Mouse (Mus musculus) left cerebral cortex, adult 2 months (tissue): ENCODE results near the gene Satb2. TPM values are rescaled to one million over a fixed set of nuclear protein-coding genes. Genes with fewer than 3 reads are reported as not detected.

Experiments used
- DNase-seq, 2 experiments: peaks; one replicate each; pipeline ENCODE4 v3.0.0; 2021 to 2022; ENCODE audit warnings: low spot score in 2 of 2, mixed read lengths in 1 of 2; ENCODE audit errors: extremely low spot score in 1 of 2
- H3K27ac ChIP-seq: fragments of 200-600 bp; 2 replicates; pipeline ENCODE4 v1.8.1; 2022
- H3K4me3 ChIP-seq: fragments of 200-600 bp; 2 replicates; pipeline ENCODE4 v1.8.1; 2022
- CTCF ChIP-seq: fragments of 200-600 bp; IDR thresholded peaks from 2 replicates; pipeline ENCODE4 v1.8.1; 2022; ENCODE audit warnings: antibody characterized with exemption, mild to moderate bottlenecking, moderate library complexity
- intact Hi-C: fragments of 180-260 bp; cut with DNase I; formaldehyde crosslinking; loops from one replicate; pipeline ENCODE4 v1.15.1; 2025
- total RNA-seq, 2 experiments: library from RNA; stranded (reverse); gene quantifications; 2 replicates each; pipeline ENCODE4 v1.2.3; 2021

The Satb2 gene
- total RNA-seq, 2 experiments from 2014 or later, result 80.2 to 91.0 TPM

DNA sequence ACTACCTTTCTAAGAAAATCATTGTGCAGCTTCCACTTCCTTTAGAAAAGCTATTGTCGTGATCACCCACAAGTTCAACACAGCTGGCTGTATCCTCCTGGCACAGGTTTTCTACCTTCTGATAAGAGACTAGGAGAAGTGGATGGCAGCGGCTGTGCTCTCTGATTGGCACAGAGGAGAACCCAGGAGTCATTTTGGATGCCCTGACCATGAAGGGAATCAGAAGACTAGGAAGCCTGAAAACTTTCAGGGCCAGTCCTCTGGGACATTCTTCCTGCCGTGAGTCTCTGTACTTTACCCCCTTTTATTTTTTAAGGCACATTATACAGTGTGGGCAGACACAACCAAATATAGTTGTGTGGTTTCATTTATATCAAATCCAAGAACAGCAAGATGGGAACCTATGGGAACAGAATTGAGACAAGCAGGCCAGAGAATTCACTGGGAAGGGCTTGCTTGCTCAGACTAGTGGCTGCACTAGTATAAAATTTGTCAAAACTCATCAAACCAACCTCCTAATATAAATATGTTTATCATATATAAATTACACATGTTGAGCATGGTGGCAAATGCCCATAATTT, 77.7 kb downstream of the Satb2 start:
- H3K4me3 ChIP-seq, result no peak overlapping the region
- peak overlapping the region; percentile 82 for H3K27ac ChIP-seq
- no peak for DNase-seq
- intact Hi-C loops, result no loop called here
- no peak for TF ChIP-seq CTCF

DNA sequence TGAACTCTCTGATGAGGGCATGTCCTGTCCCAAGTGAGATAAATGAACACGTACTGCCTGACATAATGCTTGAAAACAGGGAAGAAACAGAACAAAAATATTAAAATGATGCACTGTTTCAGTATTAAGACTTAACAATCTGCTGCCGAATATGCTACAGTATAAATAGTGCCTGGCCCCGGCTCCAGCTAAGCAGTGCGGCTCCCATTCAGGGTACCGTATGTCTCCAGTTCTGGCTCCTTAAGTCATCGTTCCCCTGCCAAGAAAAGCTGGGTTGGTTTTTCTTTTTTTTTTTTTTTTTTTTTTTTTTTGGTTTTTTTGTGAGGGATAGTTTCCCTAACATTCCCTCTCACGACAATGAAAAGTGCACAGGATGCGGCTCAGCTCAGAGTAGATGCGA, 78.3 kb downstream of the Satb2 start:
- H3K4me3 ChIP-seq, result no peak overlapping the region
- intact Hi-C loops, result no loop called here
- no peak for TF ChIP-seq CTCF
- peak overlapping the region; percentile 82 for H3K27ac ChIP-seq
- DNase-seq, result no peak

DNA sequence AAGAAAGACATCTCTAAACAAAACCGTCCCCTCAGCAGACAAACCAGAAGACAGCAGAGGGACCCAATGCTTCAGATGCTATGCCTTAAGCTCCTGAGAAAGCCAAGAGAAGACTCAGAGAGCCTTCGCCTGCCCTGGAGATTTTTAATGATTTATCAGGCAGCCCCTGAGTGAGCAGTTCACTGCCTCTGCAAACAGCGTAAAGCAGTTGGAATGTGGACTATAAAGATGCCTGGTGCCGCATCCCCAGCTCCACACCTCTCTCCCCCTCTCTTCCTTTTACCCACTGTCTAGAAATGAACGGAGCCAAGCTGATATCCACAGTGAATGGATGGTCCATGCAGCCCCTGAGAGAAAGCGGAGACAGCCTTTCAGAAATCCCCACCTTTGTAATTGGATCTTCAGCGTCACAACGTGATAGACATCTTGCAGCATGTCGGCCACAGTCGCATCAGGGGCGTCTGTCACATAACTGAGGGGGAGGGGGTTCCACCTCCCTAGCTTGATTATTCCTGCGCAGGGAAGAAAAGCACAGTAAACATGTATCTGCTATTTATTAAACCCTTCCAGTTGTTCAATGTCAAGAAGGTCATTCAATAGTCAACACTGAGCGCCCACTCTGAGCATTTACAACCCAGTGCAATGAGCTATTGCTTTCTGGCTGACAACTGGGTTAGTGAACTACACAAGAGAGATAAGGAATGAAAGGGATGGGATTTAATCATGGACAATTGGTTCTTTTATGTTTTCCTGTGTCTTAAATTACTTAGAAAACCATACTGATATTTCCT, 79.6 kb downstream of the Satb2 start:
- DNase-seq, result no peak
- Histone ChIP-seq H3K27ac (peak overlapping the region; percentile 82), H3K4me3 (no peak overlapping the region)
- intact Hi-C loops, result no loop called here
- no peak for TF ChIP-seq CTCF

DNA sequence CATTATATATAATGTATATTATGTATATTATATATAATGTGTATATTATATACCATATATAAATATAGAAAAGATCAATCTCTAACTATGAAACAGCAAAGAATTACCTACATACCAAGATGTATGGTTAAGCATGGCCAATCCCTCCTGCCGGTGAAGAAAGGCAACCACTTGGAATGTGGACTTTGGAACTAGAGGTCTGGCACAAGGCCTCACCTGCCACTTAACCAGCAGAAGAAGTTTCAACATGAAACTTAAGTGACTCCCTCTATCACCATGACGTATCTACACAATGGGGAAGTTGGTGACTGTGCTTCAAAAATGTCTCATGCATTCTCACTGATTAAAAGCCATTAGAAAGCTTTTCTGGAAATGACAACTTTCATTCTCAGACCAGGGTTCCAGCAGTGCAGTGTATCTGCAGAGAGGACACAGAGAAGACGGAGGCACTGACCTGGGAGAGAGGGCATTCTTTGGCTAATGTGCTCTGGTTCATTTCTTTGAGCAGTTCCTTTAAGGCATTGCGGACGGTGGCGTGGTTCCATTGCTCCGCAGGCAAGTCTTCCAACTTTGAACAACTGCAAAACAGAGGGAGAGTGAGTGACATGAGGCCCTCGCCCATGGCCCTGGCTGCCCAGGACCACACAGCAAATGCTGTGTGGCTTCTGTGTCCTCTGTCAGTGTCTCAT, 80.8 kb downstream of the Satb2 start:
- no peak for DNase-seq
- intact Hi-C loops, result no loop called here
- Histone ChIP-seq H3K27ac (no peak overlapping the region; the same call in 1 of the 2 replicates), H3K4me3 (no peak overlapping the region)
- TF ChIP-seq CTCF, result no peak

DNA sequence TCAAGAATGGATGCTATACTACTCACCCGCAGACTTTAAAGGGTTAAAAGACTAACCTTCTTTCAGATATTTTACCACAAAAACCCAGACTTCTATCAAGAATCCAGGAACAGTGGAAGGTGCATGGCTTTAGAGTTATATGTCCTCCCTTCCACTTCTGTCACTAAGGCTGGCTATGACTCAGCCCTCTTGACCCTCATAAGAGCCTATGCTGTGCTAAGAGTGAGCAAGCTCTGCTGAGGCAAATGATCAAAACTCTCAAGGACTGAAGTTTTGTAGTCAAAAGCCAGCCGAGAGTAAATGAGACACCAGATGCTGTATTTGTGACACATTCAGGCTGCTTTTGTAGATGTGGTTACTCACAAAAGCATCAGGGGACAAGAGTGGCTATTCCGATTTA, 81.8 kb downstream of the Satb2 start:
- intact Hi-C loops, result no loop called here
- H3K4me3 ChIP-seq, result no peak overlapping the region
- no peak for TF ChIP-seq CTCF
- no peak for DNase-seq
- peak overlapping the region; percentile 53; the same call in 1 of the 2 replicates for H3K27ac ChIP-seq

DNA sequence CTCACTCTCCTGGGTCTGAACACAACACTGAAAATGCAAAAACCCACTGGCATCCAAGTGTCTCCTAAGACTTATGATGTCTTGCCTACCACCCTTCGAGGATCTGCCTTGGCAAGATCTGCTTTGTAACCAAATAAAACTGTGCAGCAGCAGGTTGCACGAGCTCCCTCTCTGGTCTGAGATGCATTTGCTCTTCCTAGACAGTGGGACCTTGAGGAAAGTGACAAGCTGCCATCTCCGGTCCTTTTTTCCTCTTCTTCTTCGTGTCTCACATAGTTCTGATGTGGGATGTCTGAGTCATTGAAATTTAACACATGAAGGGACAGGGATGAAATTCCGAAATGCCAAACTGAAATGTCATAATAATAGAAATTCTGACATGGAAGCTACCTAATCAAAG, 85.7 kb downstream of the Satb2 start:
- peak overlapping the region; percentile 37 for H3K27ac ChIP-seq
- DNase-seq, result no peak
- intact Hi-C loops, result loop anchor here (5.0 kb wide), 1 partner anchor 995 kb away; no protein-coding TSS in a partner anchor
- no peak overlapping the region for H3K4me3 ChIP-seq
- TF ChIP-seq CTCF, result peak; percentile 25

DNA sequence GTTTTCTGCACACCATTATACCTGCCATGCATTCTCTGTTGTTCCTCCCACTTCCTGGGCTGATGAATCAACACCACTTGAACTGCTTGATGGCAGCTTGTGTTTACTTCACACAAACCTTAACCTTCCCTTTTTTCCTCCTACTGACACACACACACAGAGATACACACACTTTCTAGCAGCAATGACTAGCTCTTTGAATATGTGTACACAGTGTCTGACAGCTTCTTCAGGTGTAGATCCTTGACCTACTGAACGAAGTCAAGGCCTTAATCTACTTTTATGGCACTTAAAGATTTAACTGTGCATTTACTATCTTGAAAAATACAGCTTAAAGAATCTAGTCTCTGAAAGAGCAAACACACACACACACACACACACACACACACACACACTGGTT, 89.5 kb downstream of the Satb2 start:
- Histone ChIP-seq H3K4me3 (no peak overlapping the region), H3K27ac (no peak overlapping the region)
- no peak for DNase-seq
- intact Hi-C loops, result no loop called here
- TF ChIP-seq CTCF, result no peak

DNA sequence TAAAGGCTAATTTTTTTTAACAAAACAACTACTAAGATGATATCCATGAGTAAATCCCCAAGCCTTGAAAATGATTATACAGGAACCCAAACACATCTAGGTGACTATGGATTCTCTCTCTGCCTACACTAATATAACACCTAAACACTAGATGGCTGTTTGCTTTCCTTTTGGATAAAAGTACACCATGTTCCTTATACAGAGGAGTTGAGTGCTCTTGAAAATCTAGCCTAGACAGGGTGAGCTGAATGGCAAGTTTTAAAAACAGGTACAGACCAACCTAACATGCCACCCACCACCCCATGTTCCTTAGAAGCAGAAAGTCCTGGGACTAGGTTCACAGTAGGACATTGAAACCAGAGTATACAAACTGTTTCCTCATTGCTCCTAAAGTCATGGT, 90.9 kb downstream of the Satb2 start:
- Histone ChIP-seq H3K4me3 (no peak overlapping the region), H3K27ac (no peak overlapping the region)
- intact Hi-C loops, result no loop called here
- no peak for DNase-seq
- no peak for TF ChIP-seq CTCF

DNA sequence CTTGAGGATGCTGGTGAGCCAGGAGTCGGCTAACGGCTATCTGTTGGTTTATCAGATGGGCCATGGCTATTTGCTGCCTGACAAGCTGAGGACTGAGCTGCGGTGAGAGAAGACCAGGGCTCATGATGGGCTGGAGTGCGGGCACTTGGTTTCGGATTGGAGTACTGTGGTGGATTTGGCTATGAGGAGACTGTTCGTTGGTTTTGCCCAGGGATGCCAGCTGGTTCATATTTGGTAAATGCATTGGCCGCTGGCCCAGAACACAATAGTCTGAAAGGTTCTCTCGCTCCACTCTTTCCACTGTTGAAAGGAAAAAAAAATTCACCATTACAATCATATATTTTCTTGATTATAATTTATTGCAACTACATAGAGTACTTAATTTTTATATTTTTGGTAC, 107.0 kb downstream of the Satb2 start:
- TF ChIP-seq CTCF, result no peak
- intact Hi-C loops, result no loop called here
- Histone ChIP-seq H3K27ac (no peak overlapping the region), H3K4me3 (no peak overlapping the region)
- DNase-seq, result no peak

DNA sequence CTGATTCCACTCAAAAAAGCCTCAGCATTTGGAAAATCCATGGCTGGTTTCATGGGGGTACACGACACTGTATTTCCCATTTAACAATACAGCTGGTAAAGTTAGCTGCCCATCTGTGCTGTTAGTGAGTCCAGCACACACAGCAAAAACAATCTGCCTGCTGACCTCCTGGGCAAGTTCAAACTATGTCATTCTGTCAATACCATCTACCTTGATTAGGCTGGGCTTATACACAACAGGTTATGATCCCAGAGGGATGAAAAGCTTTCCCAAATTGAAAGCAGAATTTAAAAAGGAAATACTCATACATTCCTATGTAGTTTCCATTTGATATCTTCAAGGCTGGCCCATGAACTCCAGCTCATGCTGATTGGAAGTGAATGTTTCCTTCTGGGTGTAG, 113.2 kb downstream of the Satb2 start:
- intact Hi-C loops, result no loop called here
- H3K4me3 ChIP-seq, result no peak overlapping the region
- no peak for DNase-seq
- H3K27ac ChIP-seq, result no peak overlapping the region
- TF ChIP-seq CTCF, result no peak

DNA sequence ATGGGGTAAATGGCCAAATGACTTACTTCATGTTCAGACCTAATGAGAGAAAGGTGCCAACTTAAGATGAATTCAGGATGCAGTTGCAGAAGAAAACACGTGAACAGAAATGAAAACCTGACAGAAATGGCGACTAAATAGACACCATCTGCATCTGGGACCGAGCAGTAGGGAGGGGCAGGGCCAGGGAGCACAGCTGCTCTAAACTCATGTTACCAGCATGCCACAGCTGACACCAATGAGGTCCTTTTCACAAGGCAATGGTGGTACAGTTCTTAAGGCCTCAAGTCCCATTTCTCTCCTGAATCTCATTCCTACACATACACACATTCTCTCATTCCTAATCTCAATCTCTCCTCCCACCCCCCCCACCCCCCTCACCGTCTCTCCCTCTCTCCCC, 115.7 kb downstream of the Satb2 start:
- intact Hi-C loops, result no loop called here

DNA sequence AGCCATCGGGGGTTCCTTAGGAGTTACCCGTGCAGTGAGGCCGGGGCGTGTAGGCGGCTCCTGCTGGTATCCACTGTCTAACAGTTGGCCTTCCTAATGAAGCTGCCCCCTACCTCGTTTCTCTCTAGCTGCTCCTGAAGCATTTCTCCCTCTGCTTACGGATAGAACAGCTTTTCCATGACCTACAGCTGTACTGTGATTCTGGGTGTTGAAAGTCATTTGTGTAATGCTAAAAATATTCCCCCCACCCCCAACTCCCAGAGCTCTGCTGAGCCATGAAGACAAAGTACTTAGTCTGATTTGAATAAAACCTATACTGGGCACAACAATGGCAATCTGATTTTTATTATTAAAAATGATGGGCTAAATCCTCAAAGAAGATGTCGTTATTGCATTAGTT, 121.2 kb downstream of the Satb2 start:
- TF ChIP-seq CTCF, result no peak
- DNase-seq, result no peak
- H3K4me3 ChIP-seq, result no peak overlapping the region
- H3K27ac ChIP-seq, result no peak overlapping the region
- intact Hi-C loops, result no loop called here

More for the DNA sequence above, 115.7 kb downstream of the Satb2 start:
- no peak for TF ChIP-seq CTCF
- no peak for DNase-seq
- Histone ChIP-seq H3K27ac (no peak overlapping the region), H3K4me3 (no peak overlapping the region)
